Mouse (Mus musculus) liver, adult 2 months (tissue): ENCODE results near the gene Ftl1. TPM values are rescaled to one million over a fixed set of nuclear protein-coding genes. Genes with fewer than 3 reads are reported as not detected.

Experiments
- DNase-seq: peaks from one replicate; pipeline ENCODE4 v3.0.0-alpha.2; 2011; ENCODE audit warnings: low read depth, low spot score; ENCODE audit errors: extremely low read depth
- H3K27ac ChIP-seq: fragments of 200-500 bp; replicated peaks from 2 replicates; pipeline ENCODE4 v1.5.1; 2012; ENCODE audit warnings: low read depth, mild to moderate bottlenecking, control low read depth, inconsistent platforms, low read length; ENCODE audit not compliant: insufficient read depth
- H3K27me3 ChIP-seq: fragments of 200-500 bp; 2 replicates; pipeline ENCODE4 v1.6.1; 2012; ENCODE audit warnings: mild to moderate bottlenecking, moderate library complexity, low read length, inconsistent platforms; ENCODE audit not compliant: control insufficient read depth, insufficient read depth
- H3K36me3 ChIP-seq: fragments of 200-500 bp; 2 replicates; pipeline ENCODE4 v1.6.1; 2012; ENCODE audit warnings: low read length, inconsistent platforms; ENCODE audit not compliant: control insufficient read depth, insufficient read depth
- H3K4me1 ChIP-seq: fragments of 200-500 bp; 2 replicates; pipeline ENCODE4 v1.6.1; 2011; ENCODE audit warnings: low read length; ENCODE audit not compliant: control insufficient read depth, insufficient read depth
- H3K4me3 ChIP-seq: fragments of 200-500 bp; 2 replicates; pipeline ENCODE4 v1.5.1; 2011; ENCODE audit warnings: low read depth, mild to moderate bottlenecking, control low read depth, low read length, moderate library complexity; ENCODE audit not compliant: insufficient read depth
- H3K79me2 ChIP-seq: fragments of 200-500 bp; 2 replicates; pipeline ENCODE4 v1.6.1; 2012; ENCODE audit warnings: inconsistent platforms, mild to moderate bottlenecking, low read length, moderate library complexity; ENCODE audit not compliant: control insufficient read depth, insufficient read depth
- H3K9ac ChIP-seq: fragments of 200-500 bp; 2 replicates; pipeline ENCODE4 v1.6.1; 2012; ENCODE audit warnings: low read depth, mild to moderate bottlenecking, control low read depth, inconsistent platforms, low read length
- CTCF ChIP-seq: fragments of 200-500 bp; IDR thresholded peaks from 2 replicates; pipeline ENCODE4 v1.5.1; 2011; ENCODE audit warnings: low read depth, low read length, control low read depth
- POLR2A ChIP-seq: fragments of 200-500 bp; IDR thresholded peaks from 2 replicates; pipeline ENCODE4 v1.6.1; 2011; ENCODE audit warnings: low read length, control low read depth; ENCODE audit not compliant: insufficient read depth; ENCODE audit errors: extremely low read depth
- WGBS: fragments of 180-500 bp; shearing (Covaris S2); methylation state at CpG from one replicate; pipeline ENCODE4 v1.1.7; 2018; 5-methylcytosine and 5-hydroxymethylcytosine counted together
- polyA plus RNA-seq: library from polyadenylated mRNA; depleted of rRNA; stranded (reverse); fragments of >200 nt; gene quantifications from 2 replicates; pipeline ENCODE4 v1.2.3, GENCODE M21; 2012
- total RNA-seq: library from RNA; depleted of rRNA; stranded (reverse); fragments of >200 nt; gene quantifications from 2 replicates; pipeline ENCODE4 v1.2.3, GENCODE M21; 2014

The Ftl1 gene
- total and polyA plus RNA-seq, 2 experiments: 3,170 to 13,613 TPM

DNA sequence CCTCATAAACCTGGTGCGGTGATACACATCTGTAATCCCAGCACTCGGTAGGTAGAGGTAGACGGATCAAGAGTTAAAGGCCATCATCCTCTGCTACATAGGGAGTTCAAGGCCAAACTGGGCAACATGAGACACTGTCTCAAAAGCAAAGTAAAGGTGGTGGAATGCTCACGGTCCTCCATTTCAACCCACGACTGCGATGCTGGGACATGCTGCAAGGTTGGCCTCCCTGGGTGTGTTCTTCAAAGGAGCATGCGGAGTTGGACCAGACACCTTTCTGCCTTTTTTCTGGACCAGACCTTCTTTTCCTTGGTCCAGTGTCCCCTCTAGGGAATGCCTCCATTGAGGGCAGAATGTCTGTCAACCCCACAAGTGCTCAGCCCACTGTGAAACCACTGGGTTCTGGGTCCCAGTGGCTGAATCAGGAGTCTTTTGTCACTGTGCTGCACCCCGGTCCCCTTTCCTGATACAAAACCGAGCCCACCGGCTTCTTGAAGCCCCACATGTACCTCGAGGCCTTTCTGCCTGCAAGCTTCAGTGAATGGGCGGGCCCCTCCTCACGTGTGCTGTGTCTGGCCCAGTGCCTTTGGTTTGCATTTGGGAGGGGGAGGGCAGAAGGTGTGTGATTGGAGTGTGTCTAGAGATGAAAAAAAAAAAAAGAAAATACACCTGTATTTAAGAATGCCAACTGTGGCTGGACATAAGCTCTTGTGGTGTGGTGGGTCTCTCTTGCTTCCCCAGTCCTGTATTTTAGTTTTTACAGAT is 3.6 kb downstream of the Ftl1 start:
- Histone ChIP-seq H3K27ac (peak overlapping the region; percentile 84), H3K4me3 (no peak overlapping the region), H3K36me3 (peaks cover 13% of the 10 kb centered on the region), H3K27me3 (no peaks in the 10 kb centered on the region), H3K4me1 (peaks cover 10% of the 10 kb centered on the region; the same call in 1 of the 2 replicates), H3K79me2 (peaks cover 7% of the 10 kb centered on the region), H3K9ac (peak overlapping the region; percentile 33)
- peak; percentile 47 for DNase-seq
- TF ChIP-seq CTCF (no peak), POLR2A (peak; percentile 15; the same call in 1 of the 2 replicates)
- WGBS: 58% methylated on average over 13 of the region's 13 CpGs

DNA sequence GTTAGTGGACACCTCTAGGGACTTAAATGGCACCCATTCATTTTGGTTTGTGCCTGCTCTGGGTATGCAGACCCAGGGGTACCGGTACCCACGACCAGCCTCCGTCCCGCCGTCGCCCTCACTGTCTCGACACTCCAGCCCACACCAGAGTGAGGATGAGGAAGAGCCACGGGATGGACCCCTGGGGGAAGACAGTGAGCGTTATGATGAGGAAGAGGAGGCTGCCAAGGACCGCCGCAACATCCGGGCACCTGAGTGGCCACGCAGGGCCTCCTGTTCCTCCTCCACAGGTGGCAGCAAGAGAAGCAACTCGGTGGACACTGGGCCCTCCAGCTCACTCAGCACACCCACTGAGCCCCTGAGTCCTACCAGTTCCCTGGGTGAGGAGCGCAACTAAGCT is 4.7 kb downstream of the Ftl1 start:
- H3K4me3 ChIP-seq: no peak overlapping the region
- H3K9ac ChIP-seq: no peak overlapping the region
- DNase-seq: no peak
- TF ChIP-seq POLR2A: no peak
- no peak for TF ChIP-seq CTCF
- peaks cover 13% of the 10 kb centered on the region for H3K36me3 ChIP-seq
- H3K27me3 ChIP-seq: no peaks in the 10 kb centered on the region
- WGBS: 92% methylated on average over 15 of the region's 15 CpGs
- H3K4me1 ChIP-seq: peaks cover 7% of the 10 kb centered on the region; the same call in 1 of the 2 replicates
- no peak overlapping the region for H3K27ac ChIP-seq
- H3K79me2 ChIP-seq: peaks cover 7% of the 10 kb centered on the region

DNA sequence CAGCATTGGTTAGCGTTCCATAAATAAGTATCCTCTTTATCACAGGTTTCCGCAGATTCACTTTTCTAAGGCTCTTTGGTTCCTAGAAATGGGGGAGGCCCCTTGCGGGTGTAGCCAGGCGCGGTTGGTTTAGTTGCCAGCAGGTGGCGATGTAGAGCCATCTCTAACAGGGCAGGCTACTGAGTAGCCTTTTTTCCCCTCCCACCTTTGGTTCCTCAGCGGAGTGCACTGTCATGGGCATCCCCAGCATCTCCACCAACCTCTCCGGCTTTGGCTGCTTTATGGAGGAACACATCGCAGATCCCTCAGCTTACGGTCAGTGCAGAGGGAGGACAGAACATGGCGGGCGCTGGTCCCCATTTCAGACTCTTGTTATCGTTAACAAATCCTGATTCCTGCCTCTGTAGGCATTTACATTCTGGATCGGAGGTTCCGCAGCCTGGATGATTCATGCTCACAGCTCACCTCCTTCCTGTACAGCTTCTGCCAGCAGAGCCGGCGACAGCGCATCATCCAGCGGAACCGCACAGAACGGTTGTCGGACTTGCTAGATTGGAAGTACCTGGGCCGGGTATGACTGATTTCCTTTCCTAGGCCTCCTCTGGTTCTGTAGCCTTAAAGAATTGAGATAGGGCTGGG is 8.2 kb downstream of the Ftl1 start:
- Histone ChIP-seq H3K27ac (no peak overlapping the region), H3K4me1 (peaks cover 5% of the 10 kb centered on the region; the same call in 1 of the 2 replicates), H3K36me3 (no peaks in the 10 kb centered on the region), H3K4me3 (no peak overlapping the region), H3K79me2 (no peaks in the 10 kb centered on the region), H3K27me3 (no peaks in the 10 kb centered on the region), H3K9ac (no peak overlapping the region)
- WGBS: 59% methylated on average over 23 of the region's 23 CpGs
- TF ChIP-seq CTCF (peak; percentile 91), POLR2A (no peak)
- DNase-seq: peak; percentile 36

DNA sequence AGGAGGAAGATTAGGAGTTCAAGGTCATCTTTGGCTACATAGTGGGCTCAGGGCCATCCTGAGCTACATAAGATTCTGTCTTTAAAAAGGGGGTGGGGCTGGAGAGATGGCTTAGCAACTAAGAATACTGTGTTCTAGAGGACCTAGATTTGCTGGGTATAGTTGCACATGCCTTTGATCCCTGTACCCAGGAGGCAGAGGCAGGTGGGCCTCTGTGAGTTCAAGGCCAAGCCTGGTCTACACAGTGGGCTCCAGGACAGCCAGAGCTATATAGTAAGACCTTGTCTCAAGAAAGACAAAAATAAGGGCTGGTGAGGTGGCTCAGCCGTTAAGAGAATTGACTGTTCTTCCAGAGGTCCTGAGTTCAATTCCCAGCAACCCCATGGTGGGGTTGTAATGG is 9.7 kb downstream of the Ftl1 start:
- no peaks in the 10 kb centered on the region for H3K79me2 ChIP-seq
- 88% methylated on average over 1 of the region's 1 CpGs for WGBS
- H3K36me3 ChIP-seq: no peaks in the 10 kb centered on the region; the same call in 1 of the 2 replicates
- H3K9ac ChIP-seq: no peak overlapping the region
- H3K27ac ChIP-seq: no peak overlapping the region
- no peak for TF ChIP-seq CTCF
- TF ChIP-seq POLR2A: no peak
- no peak overlapping the region for H3K4me3 ChIP-seq
- H3K4me1 ChIP-seq: no peaks in the 10 kb centered on the region
- no peaks in the 10 kb centered on the region for H3K27me3 ChIP-seq
- no peak for DNase-seq

DNA sequence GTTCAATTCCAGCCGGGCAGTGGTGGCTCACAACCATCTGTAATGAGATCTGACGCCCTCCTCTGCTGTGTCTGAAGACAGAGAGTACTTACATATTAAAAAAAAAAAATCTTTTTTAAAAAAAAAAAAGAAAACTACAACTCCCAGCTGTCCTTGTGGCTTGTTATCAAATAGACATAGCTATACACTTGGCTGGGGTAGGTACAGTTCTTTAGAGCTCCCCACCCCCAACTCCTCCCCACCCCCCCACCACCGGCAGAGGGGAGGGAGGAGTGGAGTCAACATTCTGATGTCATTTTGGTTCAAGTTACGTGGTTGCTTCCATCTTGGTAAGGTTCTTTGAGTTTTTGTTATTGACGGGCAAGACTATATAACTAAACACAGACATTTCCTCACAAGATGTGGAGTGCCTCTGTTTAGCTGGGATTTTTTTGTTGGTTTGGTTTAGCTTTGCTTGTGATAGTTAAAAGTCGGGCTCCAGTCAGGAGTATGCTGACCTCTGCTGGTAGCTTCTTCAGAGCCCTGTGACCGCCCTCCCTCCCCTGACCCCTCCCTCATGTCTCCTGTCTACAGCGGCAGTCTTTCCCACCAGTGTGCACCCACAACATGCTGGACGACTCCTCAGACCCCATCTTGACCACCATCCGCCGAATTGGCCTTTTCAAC is 12.2 kb downstream of the Ftl1 start:
- no peaks in the 10 kb centered on the region for H3K79me2 ChIP-seq
- no peak overlapping the region for H3K4me3 ChIP-seq
- no peak for TF ChIP-seq POLR2A
- peak; percentile 70 for TF ChIP-seq CTCF
- no peaks in the 10 kb centered on the region for H3K27me3 ChIP-seq
- H3K27ac ChIP-seq: no peak overlapping the region
- H3K9ac ChIP-seq: no peak overlapping the region
- no peak for DNase-seq
- no peaks in the 10 kb centered on the region for H3K4me1 ChIP-seq
- H3K36me3 ChIP-seq: no peaks in the 10 kb centered on the region; the same call in 1 of the 2 replicates
- 39% methylated on average over 11 of the region's 11 CpGs for WGBS
